Mouse (Mus musculus) frontal cortex, postnatal 36 days (tissue): Measurements from ENCODE around the gene Bbs9.

ENCODE experiments used
- DNase-seq, 2 experiments: peaks; one replicate each; pipeline ENCODE4 v3.0.0; 2022; ENCODE audit warnings: low spot score in 2 of 2

Gene Bbs9

GRCm38 (mm10) chr9:22748617-22749016, 273.1 kb downstream of the Bbs9 start:
- no peak for DNase-seq

GRCm38 (mm10) chr9:22750779-22751545, 275.4 kb downstream of the Bbs9 start:
- DNase-seq = no peak

- no peak for DNase-seq
Observed at GRCm38 (mm10) chr9:22751546-22751929, 276.0 kb downstream of the Bbs9 start.

- no peak for DNase-seq
Observed at GRCm38 (mm10) chr9:22754081-22754672, 278.7 kb downstream of the Bbs9 start.

GRCm38 (mm10) chr9:22758487-22758886, 283.0 kb downstream of the Bbs9 start:
- DNase-seq = no peak

GRCm38 (mm10) chr9:22759241-22759640, 283.7 kb downstream of the Bbs9 start:
- DNase-seq = no peak

GRCm38 (mm10) chr9:22760376-22760775, 284.9 kb downstream of the Bbs9 start:
- no peak for DNase-seq

- no peak for DNase-seq
Observed at GRCm38 (mm10) chr9:22761487-22761886, 286.0 kb downstream of the Bbs9 start.

- DNase-seq = no peak
Observed at GRCm38 (mm10) chr9:22765618-22766220, 290.2 kb downstream of the Bbs9 start.

- DNase-seq = no peak
Observed at GRCm38 (mm10) chr9:22767154-22767553, 291.6 kb downstream of the Bbs9 start.

GRCm38 (mm10) chr9:22767860-22768259, 292.3 kb downstream of the Bbs9 start:
- no peak for DNase-seq

- DNase-seq = no peak
Observed at GRCm38 (mm10) chr9:22771785-22772184, 296.3 kb downstream of the Bbs9 start.

- no peak for DNase-seq
Observed at GRCm38 (mm10) chr9:22776246-22776961, 300.9 kb downstream of the Bbs9 start.

GRCm38 (mm10) chr9:22777425-22777824, 301.9 kb downstream of the Bbs9 start:
- DNase-seq = no peak

GRCm38 (mm10) chr9:22779631-22780030, 304.1 kb downstream of the Bbs9 start:
- DNase-seq = no peak

- peak in 1 of 2 experiments; percentile 27 for DNase-seq
Observed at GRCm38 (mm10) chr9:22786006-22786405, 310.5 kb downstream of the Bbs9 start.

GRCm38 (mm10) chr9:22788423-22788822, 312.9 kb downstream of the Bbs9 start:
- no peak for DNase-seq

- DNase-seq = no peak
Observed at GRCm38 (mm10) chr9:22788850-22789249, 313.3 kb downstream of the Bbs9 start.

- no peak for DNase-seq
Observed at GRCm38 (mm10) chr9:22789380-22790168, 314.1 kb downstream of the Bbs9 start.

- no peak for DNase-seq
Observed at GRCm38 (mm10) chr9:22791208-22791607, 315.7 kb downstream of the Bbs9 start.

- DNase-seq = no peak
Observed at GRCm38 (mm10) chr9:22791750-22792149, 316.2 kb downstream of the Bbs9 start.

GRCm38 (mm10) chr9:22793698-22794097, 318.2 kb downstream of the Bbs9 start:
- no peak for DNase-seq
